In genomic region chr3:130922812-130923614, GRCm38 (mm10) we compare ENCODE assay signal across 8 mouse cellular contexts.
A peak's percentile ranks its signal among the peaks of the same experiment; 100 is the strongest.
DNase-seq lines count a peak whose midpoint lies in the region; ATAC-seq and TF ChIP-seq lines count a peak whose summit lies in the region.

No protein-coding gene starts in this region.

- TF ChIP-seq POLR2A in limb, embryonic 14.5 days (IDR thresholded peaks at IDR 0.05; ENCODE audit: borderline replicate concordance, extremely low read depth, insufficient read depth, insufficient read length): no peak

- peaks cover 8% of the 10 kb centered on the region; the same call in 1 of the 2 replicates for H3K27me3 ChIP-seq in kidney, postnatal 0 days (ENCODE audit: insufficient read depth, low read length)
- no peaks in the 10 kb centered on the region for H3K27me3 ChIP-seq in forebrain, embryonic 13.5 days
- H3K27me3 ChIP-seq in limb, embryonic 14.5 days (ENCODE audit: control insufficient read depth, insufficient read depth, low read length): no peaks in the 10 kb centered on the region
- H3K27me3 ChIP-seq in stomach, embryonic 15.5 days (replicated peaks): no peaks in the 10 kb centered on the region

- no peak for ATAC-seq in kidney, postnatal 0 days (replicated peaks; ENCODE audit: low FRiP score, low read depth)
- peak; percentile 37; the same call in 1 of the 2 replicates for ATAC-seq in forebrain, embryonic 13.5 days
- ATAC-seq in limb, embryonic 14.5 days (ENCODE audit: low FRiP score, low read depth): no peak
- ATAC-seq in stomach, embryonic 15.5 days (ENCODE audit: insufficient read depth, low FRiP score, low read depth): no peak

- TF ChIP-seq CTCF in kidney, postnatal 0 days (IDR thresholded peaks at IDR 0.05; ENCODE audit: low read depth): no peak

- H3K4me2 ChIP-seq in kidney, postnatal 0 days (ENCODE audit: low read length): peak overlapping the region; percentile 47
- peak overlapping the region; percentile 61 for H3K4me2 ChIP-seq in forebrain, embryonic 13.5 days
- H3K4me2 ChIP-seq in limb, embryonic 14.5 days (replicated peaks; ENCODE audit: low read depth, low read length, severe bottlenecking): peak overlapping the region; percentile 42
- peak overlapping the region; percentile 44 for H3K4me2 ChIP-seq in stomach, embryonic 15.5 days

- DNase-seq in kidney, postnatal 0 days (ENCODE audit: low spot score): peak; percentile 24
- DNase-seq in kidney, adult 9 months: no peak
- DNase-seq in limb, embryonic 14.5 days (ENCODE audit: low spot score): peak; percentile 35
- DNase-seq in B cell, adult 2 months: no peak
- no peak for DNase-seq in kidney, adult 11 months
- no peak for DNase-seq in adrenal gland, postnatal 25 days

- H3K9me3 ChIP-seq in kidney, postnatal 0 days (replicated peaks; ENCODE audit: low read length): no peaks in the 10 kb centered on the region
- no peaks in the 10 kb centered on the region for H3K9me3 ChIP-seq in forebrain, embryonic 13.5 days (replicated peaks)
- no peaks in the 10 kb centered on the region for H3K9me3 ChIP-seq in limb, embryonic 14.5 days (ENCODE audit: control insufficient read depth, low read length)
- H3K9me3 ChIP-seq in stomach, embryonic 15.5 days: no peaks in the 10 kb centered on the region

- H3K4me1 ChIP-seq in kidney, postnatal 0 days (replicated peaks; ENCODE audit: insufficient read depth, low read length): 0 out of 2 replicates have a peak, but pooled peaks cover 10% of the 10 kb centered on the region
- H3K4me1 ChIP-seq in forebrain, embryonic 13.5 days: peaks cover 25% of the 10 kb centered on the region
- H3K4me1 ChIP-seq in limb, embryonic 14.5 days (ENCODE audit: control insufficient read depth, insufficient read depth, low read length): peaks cover 10% of the 10 kb centered on the region; the same call in 1 of the 2 replicates
- H3K4me1 ChIP-seq in stomach, embryonic 15.5 days: no peaks in the 10 kb centered on the region

- 0 out of 2 replicates have a peak overlapping the region, but pooled peaks have one; percentile 8 for H3K9ac ChIP-seq in kidney, postnatal 0 days (ENCODE audit: low read depth, low read length)
- peak overlapping the region; percentile 58 for H3K9ac ChIP-seq in forebrain, embryonic 13.5 days
- 0 out of 2 replicates have a peak overlapping the region, but pooled peaks have one; percentile 34 for H3K9ac ChIP-seq in limb, embryonic 14.5 days (ENCODE audit: low read depth, low read length, severe bottlenecking)
- no peak overlapping the region for H3K9ac ChIP-seq in stomach, embryonic 15.5 days

- peak overlapping the region; percentile 16 for H3K4me3 ChIP-seq in kidney, postnatal 0 days (replicated peaks; ENCODE audit: low read depth, low read length)
- peak overlapping the region; percentile 34 for H3K4me3 ChIP-seq in forebrain, embryonic 13.5 days
- peak overlapping the region; percentile 22 for H3K4me3 ChIP-seq in limb, embryonic 14.5 days (replicated peaks; ENCODE audit: low read length)
- H3K4me3 ChIP-seq in stomach, embryonic 15.5 days (replicated peaks): peak overlapping the region; percentile 13

- H3K27ac ChIP-seq in kidney, postnatal 0 days: no peak overlapping the region
- H3K27ac ChIP-seq in forebrain, embryonic 13.5 days: no peak overlapping the region
- H3K27ac ChIP-seq in limb, embryonic 14.5 days (replicated peaks; ENCODE audit: low read depth, low read length): no peak overlapping the region
- no peak overlapping the region for H3K27ac ChIP-seq in stomach, embryonic 15.5 days

- no peaks in the 10 kb centered on the region for H3K36me3 ChIP-seq in kidney, postnatal 0 days (ENCODE audit: insufficient read depth, low read length)
- H3K36me3 ChIP-seq in forebrain, embryonic 13.5 days (ENCODE audit: poor library complexity, severe bottlenecking): no peaks in the 10 kb centered on the region
- no peaks in the 10 kb centered on the region for H3K36me3 ChIP-seq in limb, embryonic 14.5 days (ENCODE audit: control insufficient read depth, insufficient read depth, low read length)
- H3K36me3 ChIP-seq in stomach, embryonic 15.5 days: no peaks in the 10 kb centered on the region

- WGBS in kidney, postnatal 0 days: 26% methylated on average over 23 of the region's 23 CpGs
- 5% methylated on average over 23 of the region's 23 CpGs for WGBS in forebrain, embryonic 13.5 days
- WGBS in limb, embryonic 14.5 days: 6% methylated on average over 23 of the region's 23 CpGs
- WGBS in stomach, embryonic 15.5 days: 27% methylated on average over 23 of the region's 23 CpGs

Comparison
In these comparisons a context has a peak if more than half of its experiments do, and no peak if none do; other contexts are left out.
1. DNase-seq: peak in kidney, postnatal 0 days (single experiment) and limb, embryonic 14.5 days (single experiment); none in kidney, adult 9 months (single experiment), B cell, adult 2 months (0 of 2), kidney, adult 11 months (single experiment) and adrenal gland, postnatal 25 days (single experiment).
2. Peak in every context shown above with its lines, with median percentiles within 50 percentile points of each other: H3K4me2 ChIP-seq and H3K4me3 ChIP-seq.